Mouse (Mus musculus) stomach, postnatal 0 days (tissue): ENCODE measurements around the gene Klhl12. TPM values are rescaled to one million over a fixed set of nuclear protein-coding genes. Genes with fewer than 3 reads are reported as not detected.

ENCODE experiments used
- ATAC-seq: fragments of 200-750 bp; cut with Nextera tagmentation; 2 replicates; pipeline ENCODE4 v1.8.0; 2017; ENCODE audit not compliant: low FRiP score, low TSS enrichment
- DNase-seq: peaks from one replicate; pipeline ENCODE4 v3.0.0-alpha.2; 2016; ENCODE audit warnings: low spot score
- H3K27ac ChIP-seq: fragments of 300-500 bp; sonication (generic); replicated peaks from 2 replicates; pipeline ENCODE4 v1.5.1; 2014; ENCODE audit warnings: mild to moderate bottlenecking, control low read depth
- H3K27me3 ChIP-seq: fragments of 300-500 bp; sonication (generic); 2 replicates; pipeline ENCODE4 v1.6.1; 2014; ENCODE audit warnings: low read length; ENCODE audit not compliant: control insufficient read depth, insufficient read depth
- H3K36me3 ChIP-seq: fragments of 300-500 bp; sonication (generic); 2 replicates; pipeline ENCODE4 v1.6.1; 2014; ENCODE audit warnings: low read length, mixed read lengths; ENCODE audit not compliant: control insufficient read depth, insufficient read depth
- H3K4me1 ChIP-seq: fragments of 300-500 bp; sonication (generic); replicated peaks from 2 replicates; pipeline ENCODE4 v1.6.1; 2014; ENCODE audit warnings: antibody characterized with exemption; ENCODE audit not compliant: control insufficient read depth, insufficient read depth
- H3K4me2 ChIP-seq: fragments of 300-500 bp; sonication (generic); replicated peaks from 2 replicates; pipeline ENCODE4 v1.6.1; 2014; ENCODE audit warnings: low read depth, mild to moderate bottlenecking, control low read depth, moderate library complexity
- H3K4me3 ChIP-seq: fragments of 300-500 bp; sonication (generic); 2 replicates; pipeline ENCODE4 v1.5.1; 2014; ENCODE audit warnings: low read depth, low read length, control low read depth
- H3K9ac ChIP-seq: fragments of 300-500 bp; sonication (generic); 2 replicates; pipeline ENCODE4 v1.6.1; 2014; ENCODE audit warnings: mild to moderate bottlenecking, low read length, control low read depth, mixed read lengths
- H3K9me3 ChIP-seq: fragments of 300-500 bp; sonication (generic); 2 replicates; pipeline ENCODE4 v1.6.1; 2016; ENCODE audit warnings: low read length; ENCODE audit not compliant: control insufficient read depth
- CTCF ChIP-seq: IDR thresholded peaks from 2 replicates; pipeline ENCODE4 v1.5.1; 2016; ENCODE audit warnings: antibody characterized with exemption, low read depth, mild to moderate bottlenecking, moderate library complexity
- EP300 ChIP-seq: optimal IDR thresholded peaks from 2 replicates; pipeline ENCODE3; 2016; ENCODE audit warnings: antibody characterized with exemption
- WGBS: fragments of 180-500 bp; shearing (Covaris S2); extraction: QIAGEN DNeasy Blood & Tissue Kit; methylation state at CpG from one replicate; pipeline ENCODE4 v1.1.7; 2014; 5-methylcytosine and 5-hydroxymethylcytosine counted together
- polyA plus RNA-seq: library from polyadenylated mRNA; unstranded; fragments of >200 nt; fragmentation: Nextera tagmentation; extraction: Ambion mirVana; gene quantifications from 2 replicates; pipeline ENCODE4 v1.2.1, GENCODE M21; 2015

Klhl12 gene
- polyA plus RNA-seq, 1 experiment from 2014 or later = 10.0 TPM

DNA sequence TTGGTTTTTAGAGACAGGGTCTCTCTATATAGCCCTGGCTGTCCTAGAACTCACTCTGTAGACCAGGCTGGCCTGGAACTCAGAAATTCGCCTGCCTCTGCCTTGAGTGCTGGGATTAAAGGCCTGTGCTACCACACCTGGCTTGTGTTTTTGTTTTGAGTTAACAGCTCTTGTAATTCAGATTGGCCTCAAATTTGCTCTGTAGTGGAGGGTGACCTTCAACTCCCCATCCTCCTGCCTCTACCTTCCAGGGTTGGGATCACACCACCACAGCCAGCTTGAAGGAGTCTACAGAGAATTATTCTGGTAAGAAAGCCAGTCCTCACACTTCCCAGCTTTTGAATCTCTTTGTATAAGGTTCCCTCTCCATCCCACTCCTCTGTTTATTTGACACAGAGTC lies 45.6 kb downstream of the Klhl12 start:
- H3K9me3 ChIP-seq = no peaks in the 10 kb centered on the region
- 88% methylated on average over 1 of the region's 1 CpGs for WGBS
- H3K4me1 ChIP-seq = 0 out of 2 replicates have a peak, but pooled peaks cover 2% of the 10 kb centered on the region
- ATAC-seq (no peak), DNase-seq (no peak)
- no peaks in the 10 kb centered on the region for H3K36me3 ChIP-seq
- H3K27ac ChIP-seq = no peak overlapping the region
- no peak overlapping the region for H3K4me3 ChIP-seq
- no peak overlapping the region for H3K4me2 ChIP-seq
- TF ChIP-seq CTCF (no peak), EP300 (no peak)
- H3K27me3 ChIP-seq = no peaks in the 10 kb centered on the region
- H3K9ac ChIP-seq = no peak overlapping the region

DNA sequence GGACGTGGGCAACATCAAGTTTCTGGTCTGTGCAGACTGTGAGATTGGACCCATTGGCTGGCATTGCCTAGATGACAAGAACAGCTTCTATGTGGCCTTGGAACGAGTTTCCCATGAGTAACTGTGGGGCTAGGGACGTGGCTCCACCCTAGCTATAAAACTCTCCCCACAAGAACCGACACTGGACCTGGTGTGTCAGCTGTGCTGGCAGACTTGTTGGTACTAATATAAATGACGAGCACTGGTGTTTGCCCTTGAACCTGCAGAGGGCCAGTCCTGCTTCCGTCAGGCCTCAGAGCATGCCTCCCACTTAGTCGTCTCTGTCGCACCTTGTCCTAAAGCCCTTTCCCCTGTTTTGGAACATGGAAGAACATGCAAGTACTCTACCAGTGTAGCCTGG lies 50.9 kb downstream of the Klhl12 start:
- no peak for TF ChIP-seq EP300
- Histone ChIP-seq H3K9me3 (no peaks in the 10 kb centered on the region), H3K4me1 (no peaks in the 10 kb centered on the region), H3K36me3 (peaks cover 10% of the 10 kb centered on the region), H3K4me2 (no peak overlapping the region), H3K9ac (no peak overlapping the region), H3K27ac (no peak overlapping the region), H3K27me3 (no peaks in the 10 kb centered on the region), H3K4me3 (no peak overlapping the region)
- 90% methylated on average over 8 of the region's 8 CpGs for WGBS
- no peak for DNase-seq
- no peak for ATAC-seq

DNA sequence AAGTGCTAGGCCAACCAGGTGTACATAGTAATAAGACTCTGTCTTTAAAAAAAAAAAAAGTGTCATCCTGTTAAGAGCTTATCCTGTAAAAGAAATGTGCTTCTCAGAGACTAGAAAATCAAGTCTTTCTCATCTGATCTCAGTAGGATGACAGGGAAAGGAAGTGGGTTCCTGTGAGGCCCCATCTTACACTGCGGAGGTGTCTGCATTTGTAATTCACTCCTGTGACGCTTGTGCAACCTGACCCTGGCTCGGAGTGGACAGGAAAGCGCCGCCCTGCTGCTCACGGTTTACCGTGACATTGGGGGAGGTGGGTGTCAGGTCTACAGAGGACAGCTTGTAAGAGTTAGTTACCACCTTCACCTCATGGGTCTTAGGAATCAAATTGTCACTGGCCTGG lies 54.7 kb downstream of the Klhl12 start:
- no peak overlapping the region for H3K9ac ChIP-seq
- no peak overlapping the region for H3K4me3 ChIP-seq
- no peak for TF ChIP-seq EP300
- no peak for TF ChIP-seq CTCF
- ATAC-seq = no peak
- H3K36me3 ChIP-seq = peaks cover 10% of the 10 kb centered on the region
- no peak for DNase-seq
- H3K4me1 ChIP-seq = peaks cover 4% of the 10 kb centered on the region; the same call in 1 of the 2 replicates
- 52% methylated on average over 7 of the region's 7 CpGs for WGBS
- H3K27ac ChIP-seq = no peak overlapping the region
- H3K4me2 ChIP-seq = no peak overlapping the region
- H3K9me3 ChIP-seq = no peaks in the 10 kb centered on the region
- no peaks in the 10 kb centered on the region for H3K27me3 ChIP-seq

GRCm38 (mm10) chr1:134512183-134512582 lies 56.9 kb downstream of the Klhl12 start:
- no peak for TF ChIP-seq CTCF
- TF ChIP-seq EP300 = no peak
- ATAC-seq (no peak), DNase-seq (no peak)
- Histone ChIP-seq H3K27me3 (no peaks in the 10 kb centered on the region), H3K36me3 (peaks cover 2% of the 10 kb centered on the region; the same call in 1 of the 2 replicates), H3K4me3 (no peak overlapping the region), H3K4me2 (no peak overlapping the region), H3K4me1 (peaks cover 6% of the 10 kb centered on the region), H3K27ac (no peak overlapping the region), H3K9ac (no peak overlapping the region), H3K9me3 (no peaks in the 10 kb centered on the region)
- 61% methylated on average over 4 of the region's 4 CpGs for WGBS

DNA sequence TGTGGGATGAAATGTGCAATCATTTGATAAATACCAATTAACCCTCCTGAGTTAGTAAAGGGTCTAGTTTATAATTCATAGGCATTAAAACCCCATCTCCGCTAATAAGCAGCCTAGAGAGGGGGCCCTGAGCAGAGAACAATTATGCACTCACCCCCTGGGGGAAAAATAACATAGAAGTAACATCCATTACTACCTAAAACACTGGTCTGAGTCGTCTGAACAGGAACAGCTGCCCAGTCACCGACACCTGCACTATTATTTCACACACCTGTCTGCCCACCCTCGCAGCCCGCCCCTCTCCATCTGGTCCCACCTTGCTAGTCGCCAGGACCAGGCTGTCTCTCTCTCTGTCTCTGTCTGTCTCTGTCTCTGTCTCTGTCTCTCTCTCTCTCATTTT lies 57.3 kb downstream of the Klhl12 start:
- ATAC-seq (no peak), DNase-seq (no peak)
- Histone ChIP-seq H3K4me1 (peaks cover 6% of the 10 kb centered on the region), H3K4me2 (peak overlapping the region; percentile 91; the same call in 1 of the 2 replicates), H3K27ac (no peak overlapping the region), H3K27me3 (no peaks in the 10 kb centered on the region), H3K4me3 (no peak overlapping the region; the same call in 1 of the 2 replicates), H3K36me3 (peaks cover 2% of the 10 kb centered on the region; the same call in 1 of the 2 replicates), H3K9me3 (no peaks in the 10 kb centered on the region), H3K9ac (no peak overlapping the region)
- WGBS = 57% methylated on average over 6 of the region's 6 CpGs
- TF ChIP-seq CTCF = no peak
- no peak for TF ChIP-seq EP300

DNA sequence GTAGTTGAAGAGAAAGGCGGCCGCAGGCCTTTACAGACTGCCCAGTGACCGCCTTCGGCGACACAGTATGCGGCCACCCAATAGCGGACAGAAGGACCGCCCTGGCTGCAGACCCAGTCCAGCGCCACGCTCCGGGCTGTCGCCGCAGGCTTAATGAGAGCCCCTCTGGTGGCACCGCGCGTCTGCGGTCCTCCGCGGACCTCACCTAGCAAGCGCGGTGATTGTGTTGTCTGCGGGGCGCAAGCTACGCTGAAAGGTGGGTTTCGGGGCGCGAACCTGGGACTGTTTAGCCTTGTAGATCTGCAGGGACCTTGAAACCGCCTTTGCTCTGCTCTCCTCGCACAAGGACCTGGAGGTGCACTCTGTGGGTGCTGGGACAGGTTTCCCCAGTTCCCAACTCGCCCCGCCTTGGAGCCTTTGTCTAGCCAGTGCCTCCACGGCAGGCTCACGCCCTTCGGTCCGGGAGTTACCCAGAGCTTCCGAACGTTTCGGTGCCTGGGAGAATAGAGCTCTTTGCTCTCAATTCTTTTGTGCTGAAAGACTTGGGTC lies 58.1 kb downstream of the Klhl12 start:
- TF ChIP-seq EP300 (no peak), CTCF (no peak)

More for the DNA sequence above, 58.1 kb downstream of the Klhl12 start:
- no peaks in the 10 kb centered on the region for H3K9me3 ChIP-seq
- H3K9ac ChIP-seq = peak overlapping the region; percentile 65
- peaks cover 6% of the 10 kb centered on the region for H3K4me1 ChIP-seq
- no peaks in the 10 kb centered on the region for H3K27me3 ChIP-seq
- peak overlapping the region; percentile 52 for H3K4me3 ChIP-seq
- peak overlapping the region; percentile 86 for H3K27ac ChIP-seq
- H3K36me3 ChIP-seq = peaks cover 2% of the 10 kb centered on the region; the same call in 1 of the 2 replicates
- DNase-seq (peak; percentile 91), ATAC-seq (peak; percentile 92)
- WGBS = 2% methylated on average over 38 of the region's 38 CpGs
- peak overlapping the region; percentile 91 for H3K4me2 ChIP-seq
